Mouse (Mus musculus) lung, embryonic 15.5 days (tissue): ENCODE measurements at regions not wholly inside any gene's neighbourhood (a gene's known extent, or its start where the extent isn't known, plus 50 kb on each side); places are given as distances from the start of the nearest gene placed in this dataset.

Experiments
- ATAC-seq: fragments of 200-750 bp; cut with Nextera tagmentation; 2 replicates; pipeline ENCODE4 v1.8.0; 2017; ENCODE audit warnings: moderate number of reproducible peaks, borderline replicate concordance; ENCODE audit not compliant: low FRiP score, low TSS enrichment; ENCODE audit errors: extremely low read depth
- H3K27ac ChIP-seq: fragments of 300-500 bp; sonication (generic); 2 replicates; pipeline ENCODE4 v1.5.1; 2015; ENCODE audit warnings: moderate library complexity, mild to moderate bottlenecking, inconsistent platforms
- H3K27me3 ChIP-seq: fragments of 300-500 bp; sonication (generic); 2 replicates; pipeline ENCODE4 v1.6.1; 2015; ENCODE audit warnings: inconsistent platforms
- H3K36me3 ChIP-seq: fragments of 300-500 bp; sonication (generic); 2 replicates; pipeline ENCODE4 v1.6.1; 2015; ENCODE audit warnings: inconsistent platforms
- H3K4me1 ChIP-seq: fragments of 300-500 bp; sonication (generic); 2 replicates; pipeline ENCODE4 v1.6.1; 2015; ENCODE audit warnings: inconsistent platforms
- H3K4me2 ChIP-seq: fragments of 300-500 bp; sonication (generic); 2 replicates; pipeline ENCODE4 v1.6.1; 2015; ENCODE audit warnings: inconsistent platforms, mild to moderate bottlenecking, moderate library complexity
- H3K4me3 ChIP-seq: fragments of 300-500 bp; sonication (generic); 2 replicates; pipeline ENCODE4 v1.5.1; 2015; ENCODE audit warnings: mild to moderate bottlenecking, inconsistent platforms
- H3K9ac ChIP-seq: fragments of 300-500 bp; sonication (generic); 2 replicates; pipeline ENCODE4 v1.6.1; 2015; ENCODE audit warnings: inconsistent platforms
- H3K9me3 ChIP-seq: fragments of 300-500 bp; sonication (generic); 2 replicates; pipeline ENCODE4 v1.6.1; 2016; ENCODE audit warnings: inconsistent platforms
- WGBS: fragments of 180-500 bp; shearing (Covaris S2); methylation state at CpG from one replicate; pipeline ENCODE4 v1.1.7; 2015; 5-methylcytosine and 5-hydroxymethylcytosine counted together

GRCm38 (mm10) chr3:21861636-21861970 lies 214.8 kb upstream of the Tbl1xr1 start:
- no peak overlapping the region for H3K4me3 ChIP-seq
- WGBS: 82% methylated on average over 4 of the region's 4 CpGs
- H3K9ac ChIP-seq: no peak overlapping the region
- H3K4me1 ChIP-seq: no peaks in the 10 kb centered on the region
- H3K9me3 ChIP-seq: no peaks in the 10 kb centered on the region
- no peak overlapping the region for H3K4me2 ChIP-seq
- no peaks in the 10 kb centered on the region for H3K36me3 ChIP-seq
- ATAC-seq: no peak
- no peak overlapping the region for H3K27ac ChIP-seq
- H3K27me3 ChIP-seq: no peaks in the 10 kb centered on the region

GRCm38 (mm10) chr3:21864391-21864790 lies 212.1 kb upstream of the Tbl1xr1 start:
- no peak overlapping the region for H3K27ac ChIP-seq
- no peaks in the 10 kb centered on the region for H3K27me3 ChIP-seq
- 42% methylated on average over 5 of the region's 5 CpGs for WGBS
- H3K4me1 ChIP-seq: no peaks in the 10 kb centered on the region
- H3K4me3 ChIP-seq: no peak overlapping the region
- ATAC-seq: no peak
- H3K9ac ChIP-seq: no peak overlapping the region
- no peaks in the 10 kb centered on the region for H3K9me3 ChIP-seq
- no peaks in the 10 kb centered on the region for H3K36me3 ChIP-seq
- H3K4me2 ChIP-seq: no peak overlapping the region

- 88% methylated on average over 1 of the region's 1 CpGs for WGBS
- no peak overlapping the region for H3K27ac ChIP-seq
- H3K9ac ChIP-seq: no peak overlapping the region
- H3K4me1 ChIP-seq: no peaks in the 10 kb centered on the region
- no peaks in the 10 kb centered on the region for H3K36me3 ChIP-seq
- no peak overlapping the region for H3K4me3 ChIP-seq
- ATAC-seq: no peak
- no peak overlapping the region for H3K4me2 ChIP-seq
- H3K27me3 ChIP-seq: no peaks in the 10 kb centered on the region
- H3K9me3 ChIP-seq: no peaks in the 10 kb centered on the region
These were observed 210.6 kb upstream of the Tbl1xr1 start for GRCm38 (mm10) chr3:21865856-21866255.

GRCm38 (mm10) chr3:21878396-21878795 lies 198.1 kb upstream of the Tbl1xr1 start:
- Histone ChIP-seq H3K36me3 (no peaks in the 10 kb centered on the region), H3K4me3 (no peak overlapping the region), H3K4me2 (no peak overlapping the region), H3K9me3 (no peaks in the 10 kb centered on the region), H3K9ac (no peak overlapping the region), H3K27me3 (no peaks in the 10 kb centered on the region), H3K4me1 (no peaks in the 10 kb centered on the region), H3K27ac (no peak overlapping the region)
- WGBS: 67% methylated on average over 2 of the region's 2 CpGs
- no peak for ATAC-seq

GRCm38 (mm10) chr3:21884216-21884615 lies 192.2 kb upstream of the Tbl1xr1 start:
- 67% methylated on average over 3 of the region's 3 CpGs for WGBS
- no peak overlapping the region for H3K4me3 ChIP-seq
- no peak overlapping the region for H3K27ac ChIP-seq
- H3K9me3 ChIP-seq: no peaks in the 10 kb centered on the region
- no peak overlapping the region for H3K9ac ChIP-seq
- H3K27me3 ChIP-seq: no peaks in the 10 kb centered on the region
- H3K4me1 ChIP-seq: no peaks in the 10 kb centered on the region
- H3K4me2 ChIP-seq: no peak overlapping the region
- no peaks in the 10 kb centered on the region for H3K36me3 ChIP-seq
- no peak for ATAC-seq

GRCm38 (mm10) chr3:21888710-21889109 lies 187.7 kb upstream of the Tbl1xr1 start:
- no peak for ATAC-seq
- H3K4me2 ChIP-seq: no peak overlapping the region
- H3K27me3 ChIP-seq: no peaks in the 10 kb centered on the region
- H3K36me3 ChIP-seq: no peaks in the 10 kb centered on the region
- no peaks in the 10 kb centered on the region for H3K9me3 ChIP-seq
- H3K4me1 ChIP-seq: 0 out of 2 replicates have a peak, but pooled peaks cover 4% of the 10 kb centered on the region
- H3K9ac ChIP-seq: no peak overlapping the region
- H3K27ac ChIP-seq: no peak overlapping the region
- 88% methylated on average over 3 of the region's 3 CpGs for WGBS
- H3K4me3 ChIP-seq: no peak overlapping the region

- H3K36me3 ChIP-seq: no peaks in the 10 kb centered on the region
- no peaks in the 10 kb centered on the region for H3K9me3 ChIP-seq
- no peak overlapping the region for H3K4me3 ChIP-seq
- H3K27me3 ChIP-seq: no peaks in the 10 kb centered on the region
- 42% methylated on average over 7 of the region's 7 CpGs for WGBS
- no peak overlapping the region for H3K9ac ChIP-seq
- 0 out of 2 replicates have a peak, but pooled peaks cover 4% of the 10 kb centered on the region for H3K4me1 ChIP-seq
- H3K4me2 ChIP-seq: no peak overlapping the region
- ATAC-seq: no peak
- no peak overlapping the region for H3K27ac ChIP-seq
These were observed 184.5 kb upstream of the Tbl1xr1 start for GRCm38 (mm10) chr3:21891819-21892480.

- 53% methylated on average over 8 of the region's 8 CpGs for WGBS
- H3K27ac ChIP-seq: no peak overlapping the region
- H3K27me3 ChIP-seq: no peaks in the 10 kb centered on the region
- no peak overlapping the region for H3K4me2 ChIP-seq
- H3K4me3 ChIP-seq: no peak overlapping the region
- ATAC-seq: no peak
- no peaks in the 10 kb centered on the region for H3K9me3 ChIP-seq
- no peaks in the 10 kb centered on the region for H3K36me3 ChIP-seq
- H3K9ac ChIP-seq: no peak overlapping the region
- H3K4me1 ChIP-seq: 0 out of 2 replicates have a peak, but pooled peaks cover 4% of the 10 kb centered on the region
These were observed 183.5 kb upstream of the Tbl1xr1 start for GRCm38 (mm10) chr3:21892864-21893404.

- no peaks in the 10 kb centered on the region for H3K36me3 ChIP-seq
- H3K4me3 ChIP-seq: no peak overlapping the region
- WGBS: 65% methylated on average over 2 of the region's 2 CpGs
- no peak overlapping the region for H3K4me2 ChIP-seq
- no peak for ATAC-seq
- no peaks in the 10 kb centered on the region for H3K27me3 ChIP-seq
- H3K4me1 ChIP-seq: 0 out of 2 replicates have a peak, but pooled peaks cover 4% of the 10 kb centered on the region
- H3K9me3 ChIP-seq: no peaks in the 10 kb centered on the region
- no peak overlapping the region for H3K27ac ChIP-seq
- no peak overlapping the region for H3K9ac ChIP-seq
These were observed 180.9 kb upstream of the Tbl1xr1 start for GRCm38 (mm10) chr3:21895551-21895950.

- H3K4me3 ChIP-seq: no peak overlapping the region
- H3K36me3 ChIP-seq: no peaks in the 10 kb centered on the region
- H3K9me3 ChIP-seq: no peaks in the 10 kb centered on the region
- H3K27me3 ChIP-seq: no peaks in the 10 kb centered on the region
- WGBS: 67% methylated on average over 5 of the region's 5 CpGs
- no peak for ATAC-seq
- H3K4me2 ChIP-seq: no peak overlapping the region
- no peak overlapping the region for H3K27ac ChIP-seq
- no peaks in the 10 kb centered on the region for H3K4me1 ChIP-seq
- H3K9ac ChIP-seq: no peak overlapping the region
These were observed 178.2 kb upstream of the Tbl1xr1 start for GRCm38 (mm10) chr3:21898241-21898640.

- WGBS: 8% methylated on average over 2 of the region's 2 CpGs
- H3K27ac ChIP-seq: no peak overlapping the region
- no peaks in the 10 kb centered on the region for H3K4me1 ChIP-seq
- H3K9ac ChIP-seq: no peak overlapping the region
- no peaks in the 10 kb centered on the region for H3K27me3 ChIP-seq
- no peaks in the 10 kb centered on the region for H3K36me3 ChIP-seq
- no peaks in the 10 kb centered on the region for H3K9me3 ChIP-seq
- H3K4me2 ChIP-seq: no peak overlapping the region
- H3K4me3 ChIP-seq: no peak overlapping the region
- no peak for ATAC-seq
These were observed 170.9 kb upstream of the Tbl1xr1 start for GRCm38 (mm10) chr3:21905384-21906073.

GRCm38 (mm10) chr3:21908828-21909227 lies 167.6 kb upstream of the Tbl1xr1 start:
- no peak for ATAC-seq
- no peaks in the 10 kb centered on the region for H3K27me3 ChIP-seq
- no peak overlapping the region for H3K9ac ChIP-seq
- no peak overlapping the region for H3K4me3 ChIP-seq
- H3K4me2 ChIP-seq: no peak overlapping the region
- H3K9me3 ChIP-seq: no peaks in the 10 kb centered on the region
- H3K36me3 ChIP-seq: no peaks in the 10 kb centered on the region
- no peak overlapping the region for H3K27ac ChIP-seq
- WGBS: 83% methylated on average over 4 of the region's 4 CpGs
- no peaks in the 10 kb centered on the region for H3K4me1 ChIP-seq
